Mouse (Mus musculus) ovary, postnatal 36 days (tissue): ENCODE measurements around the gene Itga9.

Experiments used
- DNase-seq: peaks from one replicate; pipeline ENCODE4 v3.0.0; 2022; ENCODE audit warnings: low spot score, mixed read lengths

Itga9 gene

GRCm38 (mm10) chr9:118770366-118770765, 163.9 kb downstream of the Itga9 start:
- no peak for DNase-seq

DNA sequence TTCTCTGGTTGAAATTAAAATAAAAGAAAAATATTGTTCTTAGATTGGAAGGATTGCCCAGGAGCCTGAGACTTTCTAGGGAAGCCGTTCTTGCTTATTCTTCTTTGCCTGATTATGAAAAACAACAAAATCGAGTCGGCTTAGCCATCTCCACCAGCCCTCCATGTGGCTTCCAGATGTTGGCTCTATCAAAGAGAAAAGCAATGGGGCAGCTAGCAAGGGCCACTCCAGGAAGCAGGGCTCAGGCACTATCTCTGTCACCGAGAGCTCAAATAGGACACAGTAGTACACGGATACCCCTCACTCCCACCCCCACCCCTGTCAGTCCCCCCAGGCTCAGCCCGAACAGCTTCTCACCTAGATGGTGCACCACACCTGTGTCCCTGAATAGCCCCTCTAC, 168.2 kb downstream of the Itga9 start:
- DNase-seq, result no peak

DNA sequence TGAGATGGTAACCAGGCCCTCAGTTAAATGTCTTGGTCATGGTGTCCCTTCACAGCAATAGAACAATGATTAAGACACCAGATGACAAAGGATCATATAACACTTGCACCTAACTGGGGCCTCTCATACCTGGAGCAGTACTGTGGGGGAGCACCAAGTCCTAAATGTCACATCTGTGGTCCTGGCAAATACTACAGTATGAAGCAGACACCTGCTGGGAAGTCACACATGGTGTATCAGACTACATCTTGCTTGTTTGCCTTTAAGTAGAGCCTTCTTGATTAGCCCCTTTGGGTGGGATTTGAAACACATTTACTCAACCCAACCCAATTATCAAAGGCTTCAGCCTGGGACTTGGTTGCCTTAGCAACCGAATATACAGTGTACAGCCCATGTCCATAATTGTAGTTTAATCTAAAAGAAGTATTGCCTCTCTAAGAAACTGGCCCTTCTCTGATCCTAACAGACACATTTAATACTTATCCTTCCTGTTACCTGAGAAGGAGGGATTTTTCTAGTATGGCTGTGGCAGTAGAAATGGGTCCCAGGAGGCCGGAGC, 170.5 kb downstream of the Itga9 start:
- DNase-seq, result no peak

GRCm38 (mm10) chr9:118778596-118778995, 172.1 kb downstream of the Itga9 start:
- no peak for DNase-seq

DNA sequence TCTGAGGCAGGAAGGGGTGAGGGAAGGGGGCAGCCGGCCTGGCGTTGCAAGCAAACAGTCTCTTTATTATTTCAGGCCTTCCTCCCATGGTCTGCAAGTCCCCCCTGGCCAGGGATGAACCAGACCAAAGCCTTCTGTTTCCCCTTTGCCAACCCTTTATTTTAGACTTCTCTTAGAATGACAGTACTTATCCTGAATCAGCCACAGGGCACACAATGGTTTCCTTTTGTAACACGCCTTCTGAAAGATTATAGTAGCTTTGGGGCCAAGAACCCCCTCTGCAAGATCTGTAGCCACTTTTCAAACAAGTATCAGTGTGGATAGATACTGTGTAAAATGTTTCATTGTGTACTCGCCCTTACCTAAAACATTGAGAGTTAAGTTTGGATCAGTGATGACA, 178.1 kb downstream of the Itga9 start:
- no peak for DNase-seq

- no peak for DNase-seq
Observed at GRCm38 (mm10) chr9:118785816-118786215, 179.3 kb downstream of the Itga9 start.

DNA sequence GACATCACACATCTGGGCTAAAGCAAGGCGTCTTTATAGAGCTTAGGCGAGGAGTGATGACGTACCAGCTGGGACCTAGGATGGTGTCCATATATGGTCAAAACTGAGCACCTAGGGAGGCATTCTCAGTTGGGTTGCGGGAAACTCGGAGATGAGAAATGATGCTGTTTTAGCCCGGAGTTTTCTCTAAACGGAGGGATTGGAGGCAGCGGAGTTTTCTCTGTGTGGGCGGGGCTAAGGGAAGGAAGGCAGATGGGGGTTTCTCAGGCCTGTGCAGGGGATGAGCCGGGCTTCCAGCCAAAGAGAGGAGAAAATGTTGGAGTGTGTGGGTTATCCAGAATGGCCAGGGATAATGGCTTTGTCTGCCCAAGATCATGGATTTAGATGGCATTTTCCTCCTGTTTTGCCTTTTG, 182.4 kb downstream of the Itga9 start:
- DNase-seq, result no peak

GRCm38 (mm10) chr9:118791231-118791630, 184.7 kb downstream of the Itga9 start:
- no peak for DNase-seq

GRCm38 (mm10) chr9:118793151-118793785, 186.8 kb downstream of the Itga9 start:
- no peak for DNase-seq

- no peak for DNase-seq
Observed at GRCm38 (mm10) chr9:118794668-118795067, 188.2 kb downstream of the Itga9 start.

DNA sequence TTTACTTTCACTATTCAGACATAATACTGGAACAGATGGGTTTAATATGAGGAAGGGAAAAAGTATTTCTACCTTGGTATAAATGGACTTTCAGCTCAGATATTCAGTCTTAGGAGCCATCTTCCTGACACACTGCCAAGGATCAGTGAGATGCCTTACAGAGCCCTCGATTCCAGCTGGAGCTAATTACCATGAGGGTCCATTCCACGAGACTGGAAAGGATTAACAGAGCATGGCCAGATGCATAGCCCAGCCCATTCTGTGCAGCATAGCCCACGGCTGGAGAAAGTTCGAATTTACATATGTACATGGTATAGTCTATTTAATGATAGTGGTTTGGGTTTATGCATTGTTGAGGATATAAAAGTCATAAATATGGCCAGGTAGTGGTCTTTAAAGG, 188.8 kb downstream of the Itga9 start:
- DNase-seq, result no peak

DNA sequence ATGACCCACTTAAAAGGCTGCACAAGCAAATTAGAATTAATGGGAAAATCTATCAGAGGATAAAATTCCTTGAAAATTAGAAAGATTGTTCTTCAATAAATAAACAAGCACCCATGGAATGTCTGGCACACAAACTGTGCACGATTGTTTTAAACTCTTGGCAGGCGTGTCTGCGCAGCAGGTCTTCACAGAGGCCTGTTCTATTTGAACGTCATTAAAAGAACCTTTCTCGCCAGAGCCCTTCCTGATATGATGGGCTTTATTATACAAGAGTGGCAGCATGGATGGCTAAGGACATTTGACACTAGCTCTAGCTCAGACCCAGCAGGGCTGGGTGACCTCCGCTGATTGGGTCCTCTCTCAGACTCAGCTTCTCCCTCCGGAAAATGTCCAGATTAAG, 192.6 kb downstream of the Itga9 start:
- no peak for DNase-seq

GRCm38 (mm10) chr9:118801176-118801909, 194.9 kb downstream of the Itga9 start:
- peak; percentile 56 for DNase-seq

DNA sequence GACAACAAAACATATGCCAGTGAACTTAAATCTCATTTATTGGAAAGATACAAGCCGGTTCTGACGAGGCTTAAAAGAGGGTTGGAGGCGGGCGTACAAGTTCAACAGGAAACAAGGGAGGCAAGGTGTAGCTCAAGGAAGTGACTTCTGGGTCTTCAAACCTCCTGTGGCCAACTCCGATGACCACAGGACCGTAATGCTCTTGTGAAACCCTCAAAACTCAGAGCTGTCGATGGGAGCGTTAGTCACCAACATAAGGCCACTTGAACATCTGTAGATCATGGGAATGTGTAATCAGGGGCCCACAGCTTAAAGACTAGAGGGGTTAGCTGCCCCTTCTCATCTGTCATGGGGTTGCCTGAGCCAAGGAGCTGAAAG, 195.4 kb downstream of the Itga9 start:
- DNase-seq, result no peak

GRCm38 (mm10) chr9:118802380-118802779, 195.9 kb downstream of the Itga9 start:
- no peak for DNase-seq

- no peak for DNase-seq
Observed at GRCm38 (mm10) chr9:118805740-118806139, 199.2 kb downstream of the Itga9 start.

- DNase-seq, result no peak
Observed at GRCm38 (mm10) chr9:118807669-118808068, 201.2 kb downstream of the Itga9 start.

DNA sequence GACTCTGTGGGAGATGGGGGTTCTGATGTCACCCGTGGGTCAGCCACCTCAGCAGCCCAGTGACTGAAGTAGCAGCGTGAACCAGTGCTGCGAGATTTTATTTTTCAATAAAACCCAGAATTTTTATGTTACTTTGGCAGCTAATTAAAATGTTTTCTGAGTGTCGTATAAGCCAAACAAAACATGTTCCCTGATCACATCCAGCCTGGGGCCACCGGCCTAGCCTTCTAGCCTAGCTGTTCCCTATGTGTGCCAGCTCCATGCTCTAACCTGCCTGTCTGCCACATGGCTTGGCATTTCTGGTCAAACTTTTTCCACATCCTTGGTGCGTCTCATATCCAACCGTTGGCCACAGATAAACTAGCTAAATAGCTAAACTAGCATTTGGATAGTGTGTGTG, 205.7 kb downstream of the Itga9 start:
- no peak for DNase-seq

DNA sequence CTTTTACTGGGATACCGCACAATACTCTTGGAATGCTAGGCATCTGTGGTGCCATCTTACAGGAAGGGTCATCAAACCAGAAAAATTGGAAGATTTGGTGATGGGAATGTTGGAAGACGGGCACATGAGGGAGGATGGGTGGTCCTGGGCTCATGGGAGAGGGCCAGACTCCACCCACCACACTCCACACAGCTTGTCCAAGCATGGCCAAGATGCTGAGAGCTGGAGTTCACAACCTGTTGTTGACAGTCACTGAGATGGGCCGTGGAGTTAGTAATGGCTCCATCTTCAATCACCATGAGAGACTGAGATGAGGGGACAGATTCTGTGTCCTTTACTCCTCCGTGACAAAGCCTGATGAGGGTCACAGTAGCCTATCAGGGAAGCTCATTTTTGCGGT, 207.0 kb downstream of the Itga9 start:
- no peak for DNase-seq

DNA sequence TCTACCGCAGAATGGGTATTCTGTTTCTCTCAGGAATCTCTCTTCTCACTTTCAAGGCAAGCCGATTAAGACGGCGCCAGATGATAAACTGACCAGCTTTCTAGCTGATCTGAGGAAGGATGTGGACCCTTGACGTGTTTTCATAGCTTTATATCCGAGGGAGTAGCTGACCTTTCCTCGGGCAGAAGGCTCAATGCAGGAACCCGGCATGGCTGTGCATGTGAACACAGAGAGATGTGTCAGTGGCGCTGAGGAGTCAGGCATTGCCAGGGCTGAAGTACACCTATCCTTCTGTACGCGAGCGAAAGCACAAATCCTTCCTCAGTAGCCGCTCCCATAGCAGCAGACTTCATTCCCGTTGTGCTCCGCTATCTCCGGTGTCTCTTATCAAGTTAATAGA, 207.6 kb downstream of the Itga9 start:
- DNase-seq, result no peak

- DNase-seq, result no peak
Observed at GRCm38 (mm10) chr9:118814461-118814860, 208.0 kb downstream of the Itga9 start.

GRCm38 (mm10) chr9:118815543-118815942, 209.1 kb downstream of the Itga9 start:
- DNase-seq, result no peak

DNA sequence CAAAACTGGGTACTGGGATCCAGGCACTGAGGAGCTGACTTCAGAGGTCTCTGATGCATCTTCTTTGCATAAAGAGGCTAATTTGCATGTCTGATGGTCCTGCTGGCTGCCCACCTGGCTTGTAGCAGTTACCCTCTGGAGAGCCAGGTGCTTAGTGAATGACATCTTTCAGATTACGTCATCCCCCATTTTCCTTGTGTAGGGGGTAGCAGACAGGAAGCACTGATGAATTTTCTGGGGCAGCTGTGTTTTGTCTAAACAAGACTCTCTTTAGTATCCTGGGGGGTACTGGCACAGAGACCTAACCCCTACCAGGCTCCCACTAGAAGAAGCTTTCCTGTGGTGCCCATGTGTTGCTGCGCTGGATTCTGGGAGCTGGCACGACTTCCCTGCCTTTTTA, 212.0 kb downstream of the Itga9 start:
- no peak for DNase-seq
